Mouse (Mus musculus): ENCODE measurements around the gene Spon2. TPM values are rescaled to one million over a fixed set of nuclear protein-coding genes. Genes with fewer than 3 reads are reported as not detected.

Gene Spon2
- under 1 TPM; 0.45 to 0.75 TPM for total RNA-seq (2021)
- long read RNA-seq: 0 reads

- DNase-seq (ENCODE audit: low spot score in 2 of 2): no peak
Measured at GRCm38 (mm10) chr5:33218081-33218480, at the start of gene Spon2. Gene Spon2, minus strand, starts transcription at chr5:33218455.

- DNase-seq (ENCODE audit: low spot score in 2 of 2): no peak
Measured at GRCm38 (mm10) chr5:33254416-33254815, 36.2 kb upstream of the Spon2 start.

- DNase-seq (ENCODE audit: low spot score in 2 of 2): no peak
Measured at GRCm38 (mm10) chr5:33248186-33248585, 29.9 kb upstream of the Spon2 start.

- DNase-seq (ENCODE audit: low spot score in 2 of 2): peak in 1 of 2 experiments; percentile 42
Measured at GRCm38 (mm10) chr5:33247387-33247786, 29.1 kb upstream of the Spon2 start.

GRCm38 (mm10) chr5:33245701-33246100 lies 27.4 kb upstream of the Spon2 start:
- DNase-seq (ENCODE audit: low spot score in 2 of 2): peak; percentile 61 to 71

- DNase-seq (ENCODE audit: low spot score in 2 of 2): no peak
Measured at GRCm38 (mm10) chr5:33244377-33244920, 26.2 kb upstream of the Spon2 start.

- no peak for DNase-seq (ENCODE audit: low spot score in 2 of 2)
Measured at GRCm38 (mm10) chr5:33239934-33240333, 21.7 kb upstream of the Spon2 start.

GRCm38 (mm10) chr5:33239111-33239714 lies 21.0 kb upstream of the Spon2 start:
- DNase-seq (ENCODE audit: low spot score in 2 of 2): no peak

- no peak for DNase-seq (ENCODE audit: low spot score in 2 of 2)
Measured at GRCm38 (mm10) chr5:33238256-33238645, 20.0 kb upstream of the Spon2 start.

GRCm38 (mm10) chr5:33237600-33238255 lies 19.5 kb upstream of the Spon2 start:
- no peak for DNase-seq (ENCODE audit: low spot score in 2 of 2)

GRCm38 (mm10) chr5:33234391-33235031 lies 16.3 kb upstream of the Spon2 start:
- DNase-seq (ENCODE audit: low spot score in 2 of 2): no peak

GRCm38 (mm10) chr5:33232791-33233190 lies 14.5 kb upstream of the Spon2 start:
- DNase-seq (ENCODE audit: low spot score in 2 of 2): no peak

- no peak for DNase-seq (ENCODE audit: low spot score in 2 of 2)
Measured at GRCm38 (mm10) chr5:33230285-33230684, 12.0 kb upstream of the Spon2 start.

GRCm38 (mm10) chr5:33228428-33228827 lies 10.2 kb upstream of the Spon2 start:
- DNase-seq (ENCODE audit: low spot score in 2 of 2): peak; percentile 27 to 59

- DNase-seq (ENCODE audit: low spot score in 2 of 2): no peak
Measured at GRCm38 (mm10) chr5:33225673-33226072, 7.4 kb upstream of the Spon2 start.

GRCm38 (mm10) chr5:33224491-33224890 lies 6.2 kb upstream of the Spon2 start:
- no peak for DNase-seq (ENCODE audit: low spot score in 2 of 2)

GRCm38 (mm10) chr5:33222841-33223744 lies 4.8 kb upstream of the Spon2 start:
- DNase-seq (ENCODE audit: low spot score in 2 of 2): no peak

GRCm38 (mm10) chr5:33222389-33222788 lies 4.1 kb upstream of the Spon2 start:
- no peak for DNase-seq (ENCODE audit: low spot score in 2 of 2)

GRCm38 (mm10) chr5:33220350-33221044 lies 2.2 kb upstream of the Spon2 start:
- DNase-seq (ENCODE audit: low spot score in 2 of 2): no peak

GRCm38 (mm10) chr5:33219831-33220230 lies 1.6 kb upstream of the Spon2 start:
- DNase-seq (ENCODE audit: low spot score in 2 of 2): no peak
